Mouse (Mus musculus) heart, adult 8-10 months (tissue): Measurements from ENCODE around the gene Ssbp3. TPM values are rescaled to one million over a fixed set of nuclear protein-coding genes. Genes with fewer than 3 reads are reported as not detected.
A peak's percentile ranks its signal among the peaks of the same experiment; 100 is the strongest.

ENCODE experiments used
- DNase-seq: peaks from one replicate; pipeline ENCODE4 v3.0.0; 2022; ENCODE audit warnings: low spot score
- total RNA-seq, 4 experiments: library from RNA; stranded (reverse); gene quantifications; 2 replicates each; pipeline ENCODE4 v1.2.4; 2022

Ssbp3 gene
- total RNA-seq, 4 experiments from 2014 or later = 34.2 to 42.5 (median 36.2) TPM

DNA sequence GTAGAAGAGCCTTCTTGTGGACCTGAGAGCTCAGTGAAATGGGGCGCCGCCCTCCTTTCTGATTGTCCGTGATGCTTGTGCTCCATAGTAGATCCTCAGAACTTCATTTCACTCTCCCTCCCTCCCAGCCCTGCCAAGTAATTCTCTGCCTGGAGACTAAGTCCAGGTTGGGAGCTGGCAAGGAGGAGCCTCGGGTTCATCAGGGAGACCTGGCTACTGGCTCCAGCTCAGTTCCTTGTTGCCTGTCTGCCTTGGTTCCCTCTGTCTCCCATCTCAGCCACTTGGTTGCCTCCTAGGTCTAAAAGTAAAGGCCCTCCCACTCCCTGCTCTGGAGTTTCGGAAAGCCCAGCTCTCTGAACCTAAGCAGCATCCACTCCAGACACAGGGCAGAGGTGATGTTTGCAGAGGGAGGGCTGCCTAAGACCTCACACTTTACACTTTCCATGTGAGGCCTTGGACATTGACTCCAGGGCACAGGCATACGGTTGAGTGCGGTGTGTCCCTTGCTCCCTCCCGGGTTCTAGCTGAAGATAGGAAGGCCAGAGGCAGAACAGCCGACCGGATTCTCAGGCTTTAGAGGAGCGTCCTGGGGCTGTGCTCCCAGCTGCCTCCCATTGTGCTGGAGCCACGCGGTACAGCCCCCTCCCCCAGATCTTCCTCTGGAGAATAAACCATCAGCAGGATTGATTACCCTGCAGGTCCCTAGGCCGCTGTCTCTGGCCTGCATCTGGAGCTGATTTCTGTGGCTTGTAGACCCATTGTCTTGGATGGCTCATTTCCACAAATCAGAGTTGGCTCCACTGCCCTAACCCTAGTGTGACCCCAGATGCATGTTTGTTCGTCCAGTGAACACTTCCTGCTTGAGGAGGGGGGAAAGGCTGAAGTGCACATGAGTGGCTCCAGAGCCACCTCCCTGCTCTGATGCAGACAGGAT, 75.7 kb downstream of the Ssbp3 start:
- peak; percentile 45 for DNase-seq

DNA sequence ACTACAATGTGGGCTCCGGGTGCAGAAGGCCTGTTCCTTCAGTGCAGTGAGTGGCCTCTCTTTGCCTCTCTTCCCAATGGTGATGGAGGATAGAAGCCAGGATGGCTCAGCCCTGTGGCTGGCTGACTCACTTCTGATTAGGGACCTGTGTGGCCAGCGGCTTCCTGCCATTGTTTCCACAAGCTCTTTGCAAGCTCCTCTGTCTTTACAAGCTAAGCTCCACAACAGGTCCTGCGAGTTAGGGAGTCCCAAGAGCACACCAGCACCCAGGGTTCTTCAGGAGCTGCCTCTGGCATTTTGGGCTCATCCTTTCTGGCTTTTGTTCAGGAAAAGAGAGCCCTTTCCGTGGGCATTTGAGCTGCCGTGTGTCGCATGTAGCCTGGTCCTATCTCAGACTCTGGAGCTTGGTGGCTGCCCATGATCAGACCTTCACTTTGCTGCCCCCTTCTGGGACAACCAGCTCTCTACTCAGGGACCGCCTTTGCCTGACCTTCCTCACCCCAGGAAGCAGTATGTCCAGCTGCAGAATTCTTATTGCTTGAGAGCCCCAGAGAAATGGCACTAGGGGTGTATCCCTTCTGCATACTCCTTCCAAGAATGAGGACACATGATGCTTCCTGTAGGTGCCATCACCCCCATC, 77.3 kb downstream of the Ssbp3 start:
- peak; percentile 88 for DNase-seq

DNA sequence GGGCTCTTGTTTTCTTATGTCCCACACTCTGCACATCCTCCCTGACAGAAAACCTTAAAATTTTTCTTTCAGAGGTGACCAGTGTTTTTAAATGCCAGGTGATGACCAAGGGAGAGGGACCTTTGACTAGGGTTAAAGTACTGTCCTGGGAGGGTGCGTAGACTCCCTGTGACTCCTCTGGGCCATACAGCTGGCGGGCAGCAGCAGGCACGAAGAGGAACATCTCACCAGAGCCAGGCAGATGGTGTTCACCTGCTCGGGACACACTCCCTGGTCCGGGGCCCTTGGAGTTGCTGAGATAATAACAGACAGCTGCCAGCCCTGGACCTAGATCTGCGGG, 78.4 kb downstream of the Ssbp3 start:
- DNase-seq = no peak

DNA sequence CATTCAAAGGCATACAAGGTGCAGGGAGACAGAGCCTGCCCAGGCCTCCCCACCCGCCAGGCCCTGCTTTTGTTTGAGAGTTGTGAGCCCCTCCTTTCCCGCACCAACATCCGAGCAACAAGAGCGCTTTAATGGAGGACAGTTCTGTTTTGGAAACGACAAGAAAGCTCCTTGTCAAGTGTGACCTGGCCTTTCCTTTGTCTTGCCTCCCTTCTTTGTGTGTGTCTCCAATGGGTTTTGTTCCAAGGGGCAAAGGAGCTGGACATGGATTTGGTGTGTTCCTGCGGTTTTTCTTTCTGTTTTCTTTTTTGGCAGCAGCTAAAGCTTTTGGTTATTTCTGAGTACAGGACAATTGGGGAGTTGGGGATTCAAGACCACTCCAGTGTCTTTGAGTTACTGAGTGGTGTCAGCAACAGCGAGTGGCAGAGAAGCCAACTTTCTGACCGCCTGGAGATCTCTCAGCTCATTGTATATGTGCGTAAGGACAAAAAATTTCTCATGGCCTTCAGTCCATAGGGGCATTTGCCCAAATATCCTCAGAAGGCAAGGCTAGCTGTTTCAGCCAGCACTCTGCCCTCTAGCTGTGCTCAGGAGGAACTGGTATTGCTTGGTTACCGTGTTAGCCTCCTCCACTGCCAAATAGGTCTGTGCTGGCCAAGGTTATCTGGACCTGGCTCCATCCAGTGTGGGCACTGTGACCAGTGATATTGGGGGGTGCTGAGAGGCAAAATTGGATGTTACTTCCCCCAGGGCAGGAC, 78.9 kb downstream of the Ssbp3 start:
- DNase-seq = no peak

DNA sequence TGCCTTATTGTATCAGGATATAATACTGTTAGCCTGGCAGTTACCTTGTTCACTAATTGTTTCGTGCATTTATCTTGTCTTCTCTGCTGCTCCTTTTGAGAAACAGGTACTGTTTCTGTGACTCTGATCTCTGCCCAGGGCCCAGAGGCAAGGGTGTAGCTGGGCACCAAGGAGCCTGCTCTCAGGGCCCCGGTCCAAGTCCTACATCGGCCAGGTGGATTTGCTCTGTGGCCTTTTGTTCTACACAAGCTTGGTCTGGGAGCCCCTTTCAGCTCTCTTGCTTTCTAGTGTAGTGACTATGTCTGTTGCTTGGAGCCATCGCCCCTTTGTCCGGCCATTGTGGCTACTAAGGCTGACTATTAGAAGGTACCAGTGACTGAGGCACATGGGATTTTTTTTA, 82.6 kb downstream of the Ssbp3 start:
- DNase-seq = no peak

DNA sequence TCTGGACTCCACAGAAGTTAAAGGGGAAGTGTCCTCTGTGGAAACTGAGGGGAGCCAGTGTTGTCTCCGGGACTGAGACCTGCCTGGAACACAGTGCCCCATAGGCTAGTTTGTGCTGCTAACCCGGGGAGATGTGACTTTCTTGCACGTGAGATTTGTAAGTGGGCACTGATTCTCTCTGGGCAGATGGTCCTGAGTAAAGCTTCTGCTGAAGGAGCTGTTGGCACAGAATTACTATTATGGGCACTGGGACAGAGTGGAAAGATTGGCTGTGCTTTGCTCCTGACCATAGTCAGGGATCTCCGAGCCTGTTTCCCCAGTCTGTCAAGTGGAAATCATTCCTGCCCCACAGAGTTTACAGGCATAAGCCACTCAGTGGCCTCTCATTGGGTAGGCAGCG, 83.8 kb downstream of the Ssbp3 start:
- no peak for DNase-seq

DNA sequence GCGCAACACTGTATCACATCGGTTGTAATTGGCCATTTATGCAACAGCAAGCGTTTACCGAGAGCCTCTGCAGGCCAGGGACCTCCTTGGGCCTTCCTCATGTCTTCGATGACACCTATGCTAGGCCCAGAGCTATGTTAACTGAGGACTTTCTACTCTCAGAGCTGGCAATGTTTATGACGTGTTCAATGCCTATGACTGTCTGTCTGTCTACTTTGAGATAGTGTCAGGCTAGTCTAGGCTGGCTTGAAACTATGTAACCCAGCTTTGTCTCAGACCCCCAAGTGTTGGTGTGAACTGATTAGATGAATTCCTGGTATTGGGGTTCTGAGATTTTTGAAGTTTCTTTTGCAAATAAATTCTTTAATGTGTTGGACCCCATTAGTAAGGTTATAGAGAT, 84.6 kb downstream of the Ssbp3 start:
- DNase-seq = no peak

DNA sequence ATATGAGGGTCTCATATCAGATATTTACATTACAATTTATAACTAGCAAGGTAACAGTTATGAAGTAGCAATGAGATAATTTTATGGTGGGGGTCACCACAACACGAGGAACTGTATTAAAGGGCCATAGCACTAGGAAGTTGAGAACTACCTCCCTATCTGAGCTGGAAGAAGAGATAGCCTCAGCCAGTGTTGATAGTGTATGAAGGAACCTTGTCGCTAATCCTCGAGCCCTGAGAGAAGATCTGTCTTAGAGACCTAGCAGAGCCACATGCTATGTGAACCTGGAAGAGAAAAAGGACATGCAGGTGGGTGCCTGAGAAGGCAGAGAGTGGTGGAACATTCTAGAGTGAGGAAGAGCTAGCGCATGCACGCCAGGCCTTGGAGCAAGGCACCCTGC, 85.0 kb downstream of the Ssbp3 start:
- DNase-seq = no peak

DNA sequence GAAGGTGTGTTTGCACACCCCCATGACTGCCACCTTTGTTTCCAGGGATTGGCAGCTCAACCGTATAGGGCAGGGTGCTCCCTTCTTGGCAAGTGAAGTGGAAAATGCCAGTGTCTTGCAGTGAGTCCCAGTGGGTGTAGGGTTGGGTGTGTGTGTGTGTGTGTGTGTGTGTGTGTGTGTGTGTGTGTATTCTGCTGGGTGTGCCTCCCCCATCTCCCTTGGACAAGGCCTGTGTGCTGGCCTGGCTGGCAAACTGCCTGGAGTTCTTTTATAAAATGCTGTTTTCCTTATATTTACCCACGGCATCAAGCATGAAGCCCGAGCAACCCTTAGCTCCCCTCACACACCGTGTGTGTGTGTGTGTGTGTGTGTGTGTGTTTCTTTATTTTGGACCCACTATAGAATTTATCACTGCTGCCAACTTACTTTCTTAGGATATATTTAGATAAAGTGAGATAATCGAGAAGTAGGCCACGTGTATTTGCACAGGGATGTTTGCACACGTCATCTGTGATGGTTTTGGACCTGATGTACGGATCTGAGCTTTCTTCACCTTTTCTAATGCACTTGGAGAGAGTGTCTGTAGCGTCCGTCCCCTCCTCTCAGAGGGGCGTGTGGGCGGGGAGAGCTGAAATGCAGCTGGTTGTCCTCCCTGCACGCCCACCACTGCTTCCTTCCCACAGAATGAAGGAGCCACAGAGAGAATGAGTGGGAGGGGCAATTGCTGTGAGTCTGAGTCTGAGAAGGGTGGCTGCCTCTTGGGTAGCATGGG, 86.0 kb downstream of the Ssbp3 start:
- no peak for DNase-seq

DNA sequence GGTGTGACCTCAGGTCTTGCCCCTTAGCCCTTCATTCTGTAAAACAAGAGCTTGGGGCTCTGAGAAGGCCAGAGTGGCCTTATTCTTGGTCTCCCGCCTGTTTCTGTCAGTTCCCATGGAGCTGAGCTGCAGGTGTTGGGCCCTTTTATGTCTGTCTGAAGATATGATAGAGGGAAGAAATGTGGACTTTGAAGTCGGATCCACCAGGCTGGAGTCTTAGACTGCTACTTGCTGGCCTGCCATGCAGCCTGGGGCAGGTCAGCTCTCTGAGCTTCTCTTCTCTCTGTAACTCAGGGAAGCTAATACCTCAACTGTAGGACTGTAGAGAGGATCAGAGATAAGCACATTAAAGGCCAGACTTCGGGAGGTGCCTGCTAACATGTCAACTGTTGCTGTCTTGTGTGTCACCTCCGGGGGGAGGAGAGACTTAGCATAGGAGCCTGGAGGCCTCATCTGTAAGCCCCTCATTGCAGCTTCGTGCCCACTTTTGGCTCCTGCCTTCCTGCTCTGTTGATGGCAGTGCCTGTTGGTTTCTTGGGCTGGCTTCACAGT, 90.8 kb downstream of the Ssbp3 start:
- DNase-seq = no peak

DNA sequence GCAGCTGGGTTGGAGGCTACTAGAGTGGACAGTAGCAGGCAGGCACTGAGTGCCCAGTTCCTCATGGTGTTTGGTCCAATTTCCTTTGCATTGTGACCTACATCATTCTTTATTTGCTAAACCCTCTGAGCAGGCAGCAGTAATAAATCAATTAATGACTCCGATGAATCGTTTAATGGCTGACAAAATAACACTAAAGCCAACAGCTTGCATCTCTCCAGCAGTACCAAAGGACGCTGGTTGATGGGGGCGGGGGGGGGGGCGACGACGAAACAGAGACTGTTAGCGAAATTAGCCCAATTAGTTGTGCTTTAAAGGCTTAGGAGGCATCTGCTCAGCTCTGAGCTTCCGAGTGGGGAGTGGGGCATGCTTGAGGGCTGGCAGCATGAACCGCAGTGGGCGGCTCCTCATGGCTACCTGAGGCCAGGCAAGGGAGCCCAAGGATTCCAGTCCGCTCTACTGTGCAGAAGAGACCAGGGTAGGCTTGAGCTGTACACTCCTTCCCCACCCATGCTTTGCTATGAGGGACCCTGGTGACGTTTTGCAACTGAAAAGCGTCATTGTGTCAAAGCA, 91.5 kb downstream of the Ssbp3 start:
- no peak for DNase-seq

DNA sequence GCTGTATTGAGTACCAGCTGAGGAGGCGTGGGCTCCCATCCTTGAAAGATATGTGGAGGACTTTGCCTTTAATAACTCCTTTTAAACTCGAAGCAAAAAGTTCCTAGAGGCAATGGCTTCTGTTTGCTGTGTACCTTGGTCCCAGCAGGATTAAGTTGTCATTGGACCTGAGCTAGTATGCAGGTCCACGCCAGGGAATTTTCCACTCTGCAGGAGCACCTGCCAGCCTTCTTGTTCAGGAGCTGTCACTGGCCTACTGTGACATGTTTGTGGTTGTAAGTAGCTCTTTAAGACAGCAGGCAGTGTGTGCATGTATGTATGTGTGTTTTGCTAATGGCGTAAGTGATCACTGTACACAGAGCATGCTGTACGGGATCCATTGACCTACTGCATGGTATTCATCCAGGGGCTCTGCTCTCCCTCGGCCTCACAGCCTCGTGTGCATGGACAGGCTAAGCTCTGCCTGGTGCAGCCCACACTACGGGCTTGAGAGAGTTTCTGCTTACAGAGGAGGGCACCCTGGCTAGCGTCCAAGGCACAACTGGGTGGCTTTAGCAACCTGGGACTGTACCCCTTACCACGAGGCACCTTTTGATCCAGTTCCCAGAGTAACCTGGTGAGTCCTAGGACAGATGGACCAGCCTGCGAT, 92.1 kb downstream of the Ssbp3 start:
- no peak for DNase-seq

DNA sequence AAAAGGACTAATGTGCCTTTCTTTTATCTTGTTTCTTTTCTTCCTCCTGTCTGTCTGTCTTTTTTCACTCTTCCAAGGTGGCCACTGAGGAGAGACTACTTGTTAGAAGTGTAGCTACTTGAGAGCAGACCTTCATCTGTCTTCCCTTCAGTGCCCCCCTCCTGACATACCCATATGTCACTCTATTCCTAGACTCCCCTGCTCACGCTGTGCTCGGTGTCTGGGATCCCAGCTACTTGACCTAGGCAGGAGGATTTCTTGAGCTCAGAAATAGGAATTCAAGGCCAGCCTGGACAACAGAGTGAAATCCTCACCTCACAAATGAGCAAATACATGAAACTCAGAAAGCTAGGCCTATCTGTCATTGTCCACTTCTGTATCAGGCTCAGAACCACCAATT, 92.7 kb downstream of the Ssbp3 start:
- no peak for DNase-seq

DNA sequence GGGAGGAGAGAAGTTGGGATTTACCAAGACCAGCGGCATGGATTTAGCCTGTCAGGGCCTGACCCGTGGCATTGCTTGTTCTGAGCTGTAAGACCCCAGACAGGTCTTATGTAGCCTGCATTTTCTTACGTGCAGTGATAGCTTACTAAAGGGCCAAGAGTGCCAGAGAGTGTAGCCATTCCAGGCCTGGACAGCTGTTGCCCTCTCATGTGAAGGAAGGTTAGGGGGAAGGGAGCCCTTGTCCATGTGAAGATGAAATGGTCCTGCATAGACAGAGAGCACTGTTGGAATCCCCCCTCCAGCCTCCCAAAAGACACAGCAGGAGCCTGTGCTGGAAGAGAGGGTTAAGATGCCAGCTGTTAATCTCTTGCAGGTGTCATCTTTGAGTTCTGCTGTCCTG, 93.3 kb downstream of the Ssbp3 start:
- no peak for DNase-seq

DNA sequence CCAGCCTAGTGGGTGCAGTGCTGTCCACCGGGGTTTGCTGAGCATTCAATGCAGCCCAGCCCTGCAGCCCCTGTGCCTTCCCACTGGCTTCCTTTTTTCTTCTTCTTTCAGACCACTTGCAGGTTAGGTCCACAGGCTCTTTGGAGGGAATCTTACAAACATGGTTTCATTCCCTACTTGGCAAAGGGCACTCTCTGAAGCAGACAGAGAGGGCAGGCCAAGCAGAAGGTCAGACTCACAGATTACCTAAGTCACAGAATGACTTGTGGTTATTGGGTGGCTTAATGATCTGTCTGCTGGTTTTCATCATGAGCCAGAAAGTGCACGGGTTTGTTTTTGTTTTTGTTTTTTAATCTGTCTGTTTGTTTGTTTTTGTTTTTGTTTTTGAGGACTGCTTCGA, 93.8 kb downstream of the Ssbp3 start:
- DNase-seq = no peak

DNA sequence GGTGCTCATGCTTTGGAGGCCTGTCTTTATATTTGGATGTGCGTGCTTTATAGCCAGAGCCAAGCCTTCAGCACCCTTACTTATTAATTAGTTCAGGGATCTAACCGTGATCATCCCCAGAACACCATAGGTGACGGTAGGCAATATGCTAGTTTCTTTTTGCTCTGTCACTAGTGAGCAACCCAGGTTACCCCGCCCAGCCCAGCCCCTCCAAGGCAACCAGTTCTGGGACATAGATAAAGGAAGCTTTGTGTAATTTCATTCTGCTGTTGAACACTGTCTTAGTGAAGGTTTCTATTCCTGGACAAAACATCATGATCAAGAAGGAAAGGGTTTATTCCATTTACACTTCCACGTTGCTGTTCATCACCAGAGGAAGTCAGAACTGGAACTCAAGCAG, 94.7 kb downstream of the Ssbp3 start:
- no peak for DNase-seq

DNA sequence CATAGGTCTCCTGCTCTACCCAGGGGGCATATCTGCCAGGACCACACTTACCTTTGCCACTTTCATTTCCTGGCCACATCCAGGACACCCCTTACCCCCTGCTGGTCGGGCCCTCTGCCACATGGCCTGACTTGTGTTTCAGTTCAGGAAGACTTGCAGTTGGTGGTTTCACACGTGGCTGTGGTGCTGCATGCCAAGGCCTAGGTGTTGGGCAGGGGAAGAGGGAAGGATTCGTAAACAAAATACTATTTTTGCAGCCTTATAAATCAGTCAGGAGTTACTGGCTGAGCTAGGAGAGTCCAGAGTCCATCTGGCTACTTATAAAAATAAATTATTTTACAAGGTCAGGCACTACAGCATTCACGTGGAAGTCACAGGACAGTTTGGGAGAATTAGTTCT, 95.7 kb downstream of the Ssbp3 start:
- no peak for DNase-seq

DNA sequence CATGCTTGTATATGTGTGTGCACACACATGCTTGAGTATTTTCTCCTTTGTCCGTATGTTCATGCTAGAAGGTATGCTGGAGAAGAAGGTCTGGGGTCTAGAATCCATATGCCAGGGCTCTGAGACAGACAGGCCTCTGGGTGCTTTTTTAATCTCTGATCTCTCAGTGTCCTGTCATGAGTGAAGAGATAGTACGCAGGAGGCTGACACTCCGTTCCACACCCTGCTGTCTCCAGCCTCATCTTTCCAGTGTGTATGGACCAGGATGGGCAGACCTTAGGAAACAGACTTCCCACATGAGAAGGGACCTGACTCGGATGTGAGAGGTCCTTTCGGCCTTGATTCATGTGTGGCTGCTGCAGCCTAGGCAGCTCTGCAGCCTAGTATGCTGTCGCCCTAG, 96.3 kb downstream of the Ssbp3 start:
- DNase-seq = no peak

DNA sequence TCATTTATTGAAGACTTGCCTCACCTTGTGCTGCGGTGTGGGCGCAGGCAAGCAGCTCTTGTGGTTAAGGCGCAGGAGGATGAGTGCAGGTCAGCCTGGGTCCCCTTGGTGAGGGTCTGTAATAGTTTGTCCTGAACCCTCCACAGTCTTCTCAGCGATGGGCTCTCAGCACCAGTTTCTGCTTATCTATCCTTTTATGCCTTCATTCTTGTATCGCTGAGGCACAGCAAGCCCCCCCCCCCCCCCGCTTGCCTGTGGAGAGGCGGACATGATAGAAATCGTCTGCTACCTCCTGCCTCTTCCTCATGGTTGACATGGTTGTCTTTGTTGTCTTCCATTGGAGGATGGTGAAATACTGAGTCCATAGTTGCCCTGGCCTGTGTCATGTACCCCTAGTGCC, 96.9 kb downstream of the Ssbp3 start:
- no peak for DNase-seq

DNA sequence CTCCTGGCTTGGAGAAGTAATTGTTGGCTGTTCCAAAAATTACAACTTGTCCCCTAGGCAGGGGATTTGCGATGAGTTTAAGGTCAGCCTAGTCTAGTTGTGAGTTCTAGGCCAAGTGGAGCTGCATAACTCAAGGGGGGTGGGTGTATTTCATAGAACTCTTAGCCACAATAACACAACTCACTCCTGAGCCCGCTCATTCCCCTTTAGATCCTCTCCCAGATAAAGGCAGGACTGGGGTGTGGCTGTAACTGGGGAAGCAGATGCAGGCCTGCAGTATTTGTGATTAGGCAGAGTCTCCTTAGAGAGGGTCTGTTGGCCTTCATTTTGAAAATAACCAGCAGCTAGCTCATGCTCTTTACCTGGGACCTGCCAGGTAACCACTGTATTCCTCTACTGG, 97.7 kb downstream of the Ssbp3 start:
- no peak for DNase-seq

DNA sequence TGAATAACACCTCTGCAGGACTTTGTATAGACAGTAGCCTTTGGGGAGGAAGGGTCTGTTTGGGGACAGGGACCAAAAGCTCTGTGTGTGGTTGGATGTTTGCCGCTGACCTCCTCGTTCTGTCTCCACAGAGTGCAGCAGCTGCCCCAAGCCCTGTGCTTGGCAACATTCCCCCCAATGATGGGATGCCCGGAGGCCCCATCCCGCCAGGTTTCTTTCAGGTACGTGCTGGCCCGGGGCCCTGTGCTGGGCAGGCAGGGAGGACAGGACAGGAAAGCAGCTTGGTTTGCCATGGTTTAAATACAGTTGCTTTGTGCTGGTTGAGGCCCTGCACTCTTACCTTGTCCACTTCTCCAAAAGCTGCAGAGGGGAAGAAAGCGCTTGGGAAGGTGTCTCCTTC, 99.0 kb downstream of the Ssbp3 start:
- DNase-seq = no peak
